Mouse (Mus musculus): ENCODE measurements around the gene Pip5k1b. TPM values are rescaled to one million over a fixed set of nuclear protein-coding genes. Genes with fewer than 3 reads are reported as not detected.

Gene Pip5k1b
- polyA plus RNA-seq, 1 experiment from 2014 or later: 12.3 TPM

GRCm38 (mm10) chr19:24500431-24500830 is 55.2 kb downstream of the Pip5k1b start:
- no peak for ATAC-seq (replicated peaks; ENCODE audit: insufficient number of reproducible peaks, low FRiP score, low TSS enrichment)
- 81% methylated on average over 5 of the region's 5 CpGs for WGBS (ENCODE audit: insufficient replicate concordance)

GRCm38 (mm10) chr19:24499291-24499690 is 56.4 kb downstream of the Pip5k1b start:
- 86% methylated on average over 3 of the region's 3 CpGs for WGBS (ENCODE audit: insufficient replicate concordance)
- H3K36me3 ChIP-seq (ENCODE audit: control insufficient read depth, insufficient read depth, low read length): no peaks in the 10 kb centered on the region
- no peak overlapping the region for H3K4me2 ChIP-seq
- H3K27ac ChIP-seq (ENCODE audit: low read depth, low read length): no peak overlapping the region
- peaks cover 6% of the 10 kb centered on the region for H3K4me1 ChIP-seq (ENCODE audit: control insufficient read depth, insufficient read depth, low read length)
- no peaks in the 10 kb centered on the region for H3K27me3 ChIP-seq (ENCODE audit: control insufficient read depth, insufficient read depth, low read length)
- ATAC-seq (replicated peaks; ENCODE audit: insufficient number of reproducible peaks, low FRiP score, low TSS enrichment): no peak
- no peaks in the 10 kb centered on the region for H3K9me3 ChIP-seq (replicated peaks; ENCODE audit: control insufficient read depth, low read length)
- H3K4me3 ChIP-seq (ENCODE audit: low read depth, low read length): no peak overlapping the region
- H3K9ac ChIP-seq (ENCODE audit: low read depth, low read length): no peak overlapping the region

More at GRCm38 (mm10) chr19:24500431-24500830, 55.2 kb downstream of the Pip5k1b start:
- Histone ChIP-seq H3K4me1 (ENCODE audit: control insufficient read depth, insufficient read depth, low read length) (peaks cover 6% of the 10 kb centered on the region), H3K27me3 (ENCODE audit: control insufficient read depth, insufficient read depth, low read length) (no peaks in the 10 kb centered on the region), H3K9ac (ENCODE audit: low read depth, low read length) (no peak overlapping the region), H3K27ac (ENCODE audit: low read depth, low read length) (no peak overlapping the region), H3K36me3 (ENCODE audit: control insufficient read depth, insufficient read depth, low read length) (no peaks in the 10 kb centered on the region), H3K4me2 (no peak overlapping the region), H3K9me3 (replicated peaks; ENCODE audit: control insufficient read depth, low read length) (no peaks in the 10 kb centered on the region), H3K4me3 (ENCODE audit: low read depth, low read length) (no peak overlapping the region)

GRCm38 (mm10) chr19:24493887-24494286 is 61.8 kb downstream of the Pip5k1b start:
- H3K4me3 ChIP-seq (ENCODE audit: low read depth, low read length): no peak overlapping the region
- no peak overlapping the region for H3K27ac ChIP-seq (ENCODE audit: low read depth, low read length)
- no peak overlapping the region for H3K4me2 ChIP-seq
- H3K27me3 ChIP-seq (ENCODE audit: control insufficient read depth, insufficient read depth, low read length): no peaks in the 10 kb centered on the region
- WGBS (ENCODE audit: insufficient replicate concordance): 80% methylated on average over 4 of the region's 4 CpGs
- no peaks in the 10 kb centered on the region for H3K9me3 ChIP-seq (replicated peaks; ENCODE audit: control insufficient read depth, low read length)
- H3K36me3 ChIP-seq (ENCODE audit: control insufficient read depth, insufficient read depth, low read length): no peaks in the 10 kb centered on the region
- H3K4me1 ChIP-seq (ENCODE audit: control insufficient read depth, insufficient read depth, low read length): peaks cover 11% of the 10 kb centered on the region
- ATAC-seq (replicated peaks; ENCODE audit: insufficient number of reproducible peaks, low FRiP score, low TSS enrichment): no peak
- H3K9ac ChIP-seq (ENCODE audit: low read depth, low read length): no peak overlapping the region

- ATAC-seq (replicated peaks; ENCODE audit: insufficient number of reproducible peaks, low FRiP score, low TSS enrichment): no peak
- H3K36me3 ChIP-seq (ENCODE audit: control insufficient read depth, insufficient read depth, low read length): no peaks in the 10 kb centered on the region
- WGBS (ENCODE audit: insufficient replicate concordance): 71% methylated on average over 3 of the region's 3 CpGs
- peaks cover 14% of the 10 kb centered on the region for H3K4me1 ChIP-seq (ENCODE audit: control insufficient read depth, insufficient read depth, low read length)
- no peaks in the 10 kb centered on the region for H3K27me3 ChIP-seq (ENCODE audit: control insufficient read depth, insufficient read depth, low read length)
- H3K9me3 ChIP-seq (replicated peaks; ENCODE audit: control insufficient read depth, low read length): no peaks in the 10 kb centered on the region
- no peak overlapping the region for H3K4me3 ChIP-seq (ENCODE audit: low read depth, low read length)
- H3K27ac ChIP-seq (ENCODE audit: low read depth, low read length): no peak overlapping the region
- no peak overlapping the region for H3K4me2 ChIP-seq
- no peak overlapping the region for H3K9ac ChIP-seq (ENCODE audit: low read depth, low read length)
These were observed 63.8 kb downstream of the Pip5k1b start for GRCm38 (mm10) chr19:24491824-24492223.

GRCm38 (mm10) chr19:24490275-24490674 is 65.4 kb downstream of the Pip5k1b start:
- peaks cover 8% of the 10 kb centered on the region; the same call in 1 of the 2 replicates for H3K4me1 ChIP-seq (ENCODE audit: control insufficient read depth, insufficient read depth, low read length)
- H3K4me3 ChIP-seq (ENCODE audit: low read depth, low read length): no peak overlapping the region
- WGBS (ENCODE audit: insufficient replicate concordance): 38% methylated on average over 5 of the region's 5 CpGs
- ATAC-seq (replicated peaks; ENCODE audit: insufficient number of reproducible peaks, low FRiP score, low TSS enrichment): no peak
- no peaks in the 10 kb centered on the region for H3K9me3 ChIP-seq (replicated peaks; ENCODE audit: control insufficient read depth, low read length)
- H3K27ac ChIP-seq (ENCODE audit: low read depth, low read length): no peak overlapping the region
- no peaks in the 10 kb centered on the region for H3K36me3 ChIP-seq (ENCODE audit: control insufficient read depth, insufficient read depth, low read length)
- H3K27me3 ChIP-seq (ENCODE audit: control insufficient read depth, insufficient read depth, low read length): no peaks in the 10 kb centered on the region
- H3K9ac ChIP-seq (ENCODE audit: low read depth, low read length): no peak overlapping the region
- H3K4me2 ChIP-seq: no peak overlapping the region; the same call in 1 of the 2 replicates

GRCm38 (mm10) chr19:24486433-24487296 is 69.0 kb downstream of the Pip5k1b start:
- H3K4me3 ChIP-seq (ENCODE audit: low read depth, low read length): no peak overlapping the region
- no peaks in the 10 kb centered on the region for H3K36me3 ChIP-seq (ENCODE audit: control insufficient read depth, insufficient read depth, low read length)
- 80% methylated on average over 8 of the region's 8 CpGs for WGBS (ENCODE audit: insufficient replicate concordance)

GRCm38 (mm10) chr19:24484612-24485194 is 71.0 kb downstream of the Pip5k1b start:
- Histone ChIP-seq H3K27ac (ENCODE audit: low read depth, low read length) (no peak overlapping the region), H3K9me3 (replicated peaks; ENCODE audit: control insufficient read depth, low read length) (no peaks in the 10 kb centered on the region), H3K27me3 (ENCODE audit: control insufficient read depth, insufficient read depth, low read length) (no peaks in the 10 kb centered on the region), H3K36me3 (ENCODE audit: control insufficient read depth, insufficient read depth, low read length) (no peaks in the 10 kb centered on the region), H3K9ac (ENCODE audit: low read depth, low read length) (no peak overlapping the region), H3K4me2 (no peak overlapping the region), H3K4me1 (ENCODE audit: control insufficient read depth, insufficient read depth, low read length) (peaks cover 5% of the 10 kb centered on the region; the same call in 1 of the 2 replicates), H3K4me3 (ENCODE audit: low read depth, low read length) (no peak overlapping the region)
- 83% methylated on average over 3 of the region's 4 CpGs for WGBS (ENCODE audit: insufficient replicate concordance)
- no peak for ATAC-seq (replicated peaks; ENCODE audit: insufficient number of reproducible peaks, low FRiP score, low TSS enrichment)

More at GRCm38 (mm10) chr19:24486433-24487296, 69.0 kb downstream of the Pip5k1b start:
- ATAC-seq (replicated peaks; ENCODE audit: insufficient number of reproducible peaks, low FRiP score, low TSS enrichment): no peak
- Histone ChIP-seq H3K4me1 (ENCODE audit: control insufficient read depth, insufficient read depth, low read length) (peaks cover 8% of the 10 kb centered on the region; the same call in 1 of the 2 replicates), H3K9me3 (replicated peaks; ENCODE audit: control insufficient read depth, low read length) (no peaks in the 10 kb centered on the region), H3K4me2 (no peak overlapping the region), H3K9ac (ENCODE audit: low read depth, low read length) (no peak overlapping the region), H3K27ac (ENCODE audit: low read depth, low read length) (no peak overlapping the region), H3K27me3 (ENCODE audit: control insufficient read depth, insufficient read depth, low read length) (no peaks in the 10 kb centered on the region)

GRCm38 (mm10) chr19:24480916-24481315 is 74.8 kb downstream of the Pip5k1b start:
- no peaks in the 10 kb centered on the region for H3K27me3 ChIP-seq (ENCODE audit: control insufficient read depth, insufficient read depth, low read length)
- no peak for ATAC-seq (replicated peaks; ENCODE audit: insufficient number of reproducible peaks, low FRiP score, low TSS enrichment)
- H3K9me3 ChIP-seq (replicated peaks; ENCODE audit: control insufficient read depth, low read length): no peaks in the 10 kb centered on the region
- 0 out of 2 replicates have a peak, but pooled peaks cover 4% of the 10 kb centered on the region for H3K4me1 ChIP-seq (ENCODE audit: control insufficient read depth, insufficient read depth, low read length)
- H3K9ac ChIP-seq (ENCODE audit: low read depth, low read length): no peak overlapping the region
- 56% methylated on average over 2 of the region's 2 CpGs for WGBS (ENCODE audit: insufficient replicate concordance)
- H3K27ac ChIP-seq (ENCODE audit: low read depth, low read length): no peak overlapping the region
- H3K4me3 ChIP-seq (ENCODE audit: low read depth, low read length): no peak overlapping the region
- H3K4me2 ChIP-seq: no peak overlapping the region
- H3K36me3 ChIP-seq (ENCODE audit: control insufficient read depth, insufficient read depth, low read length): no peaks in the 10 kb centered on the region

Measured in heart, embryonic 11.5 days (tissue).